Mouse (Mus musculus): ENCODE data around the gene Ckap2l. TPM values are rescaled to one million over a fixed set of nuclear protein-coding genes. Genes with fewer than 3 reads are reported as not detected.
A peak's percentile ranks its signal among the peaks of the same experiment; 100 is the strongest.

Gene Ckap2l
- under 1 TPM; 0.19 to 0.78 (median 0.33) TPM for total RNA-seq (2022)

DNA sequence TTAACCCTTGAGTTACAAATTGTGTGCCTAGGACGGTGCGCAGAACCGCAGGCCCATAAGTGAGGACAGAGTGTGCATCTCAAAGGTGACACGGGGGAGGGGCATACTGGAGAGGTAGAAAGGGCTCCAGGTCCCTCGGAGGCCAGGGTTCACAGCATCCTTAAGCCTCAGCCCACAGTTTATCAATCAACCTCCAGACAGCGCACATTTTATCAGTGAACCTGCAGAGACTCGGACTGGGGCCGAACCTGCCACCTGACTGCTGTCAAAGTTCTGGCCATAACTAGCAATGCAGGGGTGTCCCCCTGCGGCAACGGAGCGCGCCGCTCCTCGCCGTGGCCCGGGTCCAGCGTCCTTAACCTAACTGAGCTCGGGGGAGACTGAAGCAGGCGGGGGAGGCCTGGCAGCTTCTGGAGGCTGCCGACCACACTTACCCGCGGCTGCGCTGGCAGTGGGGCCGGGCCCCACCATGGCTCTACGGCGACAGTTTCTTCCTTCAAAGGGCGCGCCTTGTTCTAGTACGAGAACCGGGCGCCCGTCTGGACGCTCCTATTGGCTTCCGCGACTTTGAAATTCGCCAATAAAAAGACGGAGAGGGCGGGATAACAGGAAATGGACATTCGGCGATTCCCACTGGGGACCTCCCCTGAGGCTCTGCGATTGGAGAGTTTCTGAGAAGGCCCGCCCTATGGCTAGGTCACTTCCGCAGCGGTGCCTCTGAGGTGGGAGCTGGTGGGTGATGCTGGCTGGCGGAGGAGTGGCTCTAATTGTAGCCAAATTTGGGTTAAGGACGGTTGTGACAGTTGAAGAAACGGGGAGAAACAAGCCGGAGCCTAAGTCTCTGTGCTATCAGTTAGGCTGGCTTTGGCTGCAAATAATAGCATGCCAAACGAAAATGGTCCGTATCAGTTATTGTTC is at the start of gene Ckap2l:
TSS of gene Ckap2l (minus strand) at position 542 of the 918 bp plus-strand sequence.
- peak; percentile 99 for DNase-seq (ENCODE audit: low spot score)

DNA sequence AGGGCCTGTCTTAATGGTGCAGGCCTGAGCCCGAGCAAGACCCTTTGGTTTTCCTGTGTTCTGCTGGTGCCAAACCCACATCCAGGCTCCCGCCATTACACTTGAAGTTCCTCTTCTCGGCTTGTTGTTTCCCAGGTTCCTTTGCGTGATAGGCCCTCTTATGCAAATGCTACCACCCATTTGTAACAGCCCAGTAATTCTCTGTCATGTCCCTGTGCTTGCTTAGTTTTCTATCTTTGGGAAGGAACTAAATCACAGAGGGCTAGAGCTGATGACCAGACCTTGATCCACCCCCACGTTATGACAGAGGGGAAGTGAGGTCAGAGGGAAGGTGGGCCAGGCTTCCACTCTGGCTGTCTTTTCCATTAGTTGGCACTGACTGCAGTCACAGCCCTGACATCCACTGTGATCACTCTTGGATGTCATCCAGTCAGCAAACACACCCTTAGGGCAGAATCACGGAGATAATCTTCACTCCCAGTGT is 41.2 kb upstream of the Ckap2l start:
- peak; percentile 29 for DNase-seq (ENCODE audit: low spot score)

DNA sequence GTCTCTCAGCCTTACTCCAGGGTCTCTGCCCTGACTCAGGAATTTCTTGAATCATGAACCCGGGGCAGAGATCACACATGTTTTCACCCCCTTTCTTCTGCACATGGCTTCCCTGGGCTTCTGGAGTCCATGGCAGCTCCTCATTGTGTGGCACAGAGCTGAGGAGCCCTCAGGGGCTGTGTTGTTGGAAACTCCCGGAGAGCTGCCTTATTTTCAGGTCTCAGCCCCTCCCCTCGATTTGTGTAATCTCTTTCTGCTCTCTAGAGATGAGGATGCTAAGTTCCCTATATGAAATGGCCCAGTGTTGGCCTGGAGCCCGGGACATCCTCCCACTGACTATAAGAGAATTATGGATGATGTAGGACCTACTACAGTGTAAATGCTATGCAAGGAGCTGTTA is 36.5 kb upstream of the Ckap2l start:
- DNase-seq (ENCODE audit: low spot score), result no peak

DNA sequence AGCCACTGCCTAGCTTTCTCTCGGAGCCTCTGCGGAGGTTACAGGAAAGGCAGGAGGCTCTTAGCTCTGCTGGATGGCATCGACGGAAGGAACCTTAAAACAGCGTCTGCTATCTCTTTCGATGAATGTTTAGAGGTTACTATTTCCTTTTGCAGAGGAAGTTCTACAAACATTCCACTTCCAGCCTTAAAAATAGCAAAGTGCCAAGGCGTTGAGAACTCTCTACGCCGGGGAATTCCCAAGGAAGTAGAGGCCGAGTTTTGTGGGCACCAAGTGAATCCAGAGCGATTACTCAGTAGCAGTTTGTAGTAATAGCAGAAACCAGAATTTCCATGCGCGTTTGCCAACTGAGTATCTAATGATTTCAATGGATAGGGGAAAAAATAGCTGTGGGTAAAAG is 33.5 kb upstream of the Ckap2l start:
- DNase-seq (ENCODE audit: low spot score), result no peak

DNA sequence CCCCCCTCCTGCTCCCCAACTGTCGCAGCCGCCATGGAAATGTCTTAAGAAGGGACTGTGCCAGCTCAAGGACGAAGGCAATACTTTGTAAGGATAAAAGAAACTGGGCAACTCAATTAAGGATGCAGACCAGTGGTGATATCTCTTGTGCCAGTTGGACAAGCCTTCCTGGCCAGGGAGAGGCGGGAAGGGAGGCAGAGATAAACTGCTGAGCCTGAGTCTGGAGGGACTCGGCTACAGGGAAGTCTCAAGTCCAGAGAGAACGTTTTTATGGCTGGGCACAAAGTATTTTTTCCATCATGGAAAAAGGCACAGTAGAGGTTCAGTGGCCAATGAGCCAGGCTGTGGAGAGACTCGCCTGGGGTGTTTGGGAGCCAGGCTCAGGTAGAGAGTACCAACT is 33.0 kb upstream of the Ckap2l start:
- no peak for DNase-seq (ENCODE audit: low spot score)

DNA sequence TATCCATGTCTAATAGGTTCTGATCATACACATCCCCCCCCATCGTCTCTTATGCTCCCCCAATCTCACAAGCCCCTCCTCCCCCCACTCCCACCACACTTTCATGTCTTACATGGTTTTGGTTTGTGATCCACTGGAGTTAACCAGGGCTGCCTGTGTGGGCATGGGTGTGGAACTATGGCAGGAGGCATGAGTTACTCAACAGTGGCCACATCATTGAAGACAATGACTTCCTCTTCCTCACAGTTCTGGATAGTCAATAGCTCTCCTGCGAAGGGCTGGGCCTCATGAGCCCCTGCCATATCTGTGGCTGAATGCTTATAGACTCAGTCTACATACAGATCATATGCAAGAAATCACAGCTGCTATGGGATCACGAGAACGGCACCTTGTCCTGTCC is 31.2 kb upstream of the Ckap2l start:
- no peak for DNase-seq (ENCODE audit: low spot score)

DNA sequence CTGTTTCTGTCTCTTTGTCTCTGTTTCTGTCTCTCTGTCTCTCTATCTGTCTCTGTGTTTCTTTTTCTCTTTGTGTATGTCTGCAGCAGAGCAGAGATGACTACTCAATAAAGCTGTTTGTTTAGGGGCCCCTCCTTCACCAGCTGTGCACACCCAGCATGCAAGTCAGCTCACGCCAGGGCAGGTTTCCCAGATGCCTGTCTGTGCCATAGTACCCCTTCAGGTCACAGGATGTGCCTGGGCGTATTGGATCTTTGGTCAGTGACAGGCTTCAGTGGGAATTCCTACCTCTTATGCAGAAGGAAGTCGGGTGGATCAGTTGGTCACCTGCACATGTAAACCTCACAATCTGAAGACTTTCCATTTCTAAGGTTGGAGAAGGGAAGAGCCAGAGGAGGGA is 27.2 kb upstream of the Ckap2l start:
- no peak for DNase-seq (ENCODE audit: low spot score)

DNA sequence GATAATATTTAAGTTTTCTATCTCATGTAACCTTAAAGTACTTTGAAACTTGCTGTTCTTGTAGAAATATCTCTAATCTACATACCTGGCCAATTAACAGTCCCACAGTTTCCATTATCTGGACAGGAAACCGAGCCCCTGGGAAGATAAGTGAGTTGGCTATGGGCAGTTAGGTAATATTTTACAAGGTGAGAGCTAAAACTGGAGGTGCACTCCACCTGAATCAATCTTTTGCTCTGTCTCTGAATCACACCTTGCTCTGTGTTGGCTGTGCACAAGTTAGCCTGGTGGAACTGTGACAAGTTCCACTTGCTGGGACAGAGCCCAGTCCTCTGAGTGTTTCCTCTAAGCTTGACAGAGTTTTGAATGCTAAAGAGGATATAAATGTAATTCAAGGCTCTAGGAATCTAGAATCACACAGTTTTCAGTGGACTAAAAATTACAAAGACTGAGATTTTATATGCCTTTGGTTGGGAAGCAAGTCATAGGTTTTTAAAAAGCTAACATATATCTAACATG is 25.2 kb upstream of the Ckap2l start:
- DNase-seq (ENCODE audit: low spot score), result no peak

DNA sequence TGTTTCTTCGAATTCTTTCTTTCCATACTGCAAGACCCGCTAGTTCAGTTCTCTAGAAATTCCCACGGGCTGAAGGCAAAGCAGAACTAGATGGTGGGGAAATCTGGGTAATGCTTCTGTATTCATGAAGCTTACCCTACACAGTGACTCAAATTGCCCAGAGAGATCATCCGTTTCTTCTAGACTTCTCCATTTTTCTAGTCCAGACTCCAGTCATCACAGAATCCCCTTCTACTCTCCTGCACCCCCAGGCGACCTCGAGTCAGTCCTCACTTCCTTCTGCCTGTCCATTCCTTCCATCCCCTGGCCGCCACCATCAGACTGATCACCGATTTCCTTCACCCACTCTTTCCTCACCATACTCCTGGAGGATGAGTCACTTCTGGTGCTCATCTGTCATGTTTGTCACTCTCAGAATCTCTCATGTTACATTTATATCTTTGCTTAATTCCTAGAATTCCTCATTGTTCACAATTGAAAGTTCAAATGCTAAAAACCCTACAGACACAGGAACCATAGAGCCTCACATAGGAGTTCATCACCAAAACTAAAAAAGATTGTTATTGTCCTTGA is 23.1 kb upstream of the Ckap2l start:
- no peak for DNase-seq (ENCODE audit: low spot score)

DNA sequence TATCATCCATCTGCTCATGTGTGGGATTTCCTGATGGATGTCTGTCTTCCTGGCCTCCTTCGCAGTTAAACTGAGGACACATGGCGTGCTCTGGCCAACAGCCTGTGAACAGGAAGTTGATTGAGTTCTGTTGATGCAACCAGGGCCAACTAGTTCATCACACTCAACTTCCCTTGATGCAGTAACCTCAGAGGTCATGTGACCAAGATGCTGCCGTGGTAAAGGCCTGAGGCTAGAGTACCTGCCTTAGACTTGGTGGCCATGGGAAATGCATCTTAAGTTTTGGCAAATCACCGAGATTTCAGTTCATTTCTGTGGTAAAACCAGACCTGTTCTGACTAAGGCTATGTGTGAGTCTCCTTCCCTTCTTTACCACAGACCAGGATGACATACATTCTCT is 18.8 kb upstream of the Ckap2l start:
- no peak for DNase-seq (ENCODE audit: low spot score)

DNA sequence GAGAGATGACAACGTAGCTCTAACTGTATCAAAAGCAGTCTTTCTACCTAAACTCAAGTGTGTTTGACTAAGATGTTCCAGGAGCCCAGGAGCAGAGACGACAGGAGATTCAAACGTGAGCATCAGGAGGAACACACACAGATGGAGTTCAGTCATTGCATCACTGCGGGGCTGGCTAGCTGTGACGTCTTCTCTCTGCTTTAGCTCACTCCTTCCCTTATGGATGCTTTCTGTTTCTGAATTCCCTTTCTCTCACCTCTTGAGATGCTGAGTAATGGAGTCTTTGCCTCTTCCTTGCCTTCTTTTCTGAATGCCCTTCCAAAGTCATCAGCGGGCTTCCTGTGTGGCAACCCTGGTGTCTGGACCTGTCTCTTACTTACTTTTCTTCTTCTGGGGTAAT is 17.9 kb upstream of the Ckap2l start:
- DNase-seq (ENCODE audit: low spot score), result no peak

DNA sequence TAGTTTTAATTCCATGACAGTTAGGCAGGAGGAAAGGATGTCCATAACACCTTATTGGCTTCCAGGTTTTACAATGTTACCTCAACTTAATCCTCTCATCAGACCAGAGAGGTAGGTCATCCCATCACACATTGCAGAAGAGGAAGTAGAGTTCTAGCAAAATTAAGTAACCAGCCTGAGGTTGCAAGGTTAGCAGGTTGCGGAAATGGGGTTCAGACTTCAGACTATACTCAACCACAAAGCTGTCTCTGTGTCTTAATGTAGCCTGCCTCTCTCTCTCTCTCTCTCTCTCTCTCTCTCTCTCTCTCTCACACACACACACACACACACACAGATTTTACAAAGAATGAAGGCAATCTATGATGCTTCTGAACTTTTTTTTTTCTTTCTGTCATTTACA is 16.9 kb upstream of the Ckap2l start:
- DNase-seq (ENCODE audit: low spot score), result no peak

DNA sequence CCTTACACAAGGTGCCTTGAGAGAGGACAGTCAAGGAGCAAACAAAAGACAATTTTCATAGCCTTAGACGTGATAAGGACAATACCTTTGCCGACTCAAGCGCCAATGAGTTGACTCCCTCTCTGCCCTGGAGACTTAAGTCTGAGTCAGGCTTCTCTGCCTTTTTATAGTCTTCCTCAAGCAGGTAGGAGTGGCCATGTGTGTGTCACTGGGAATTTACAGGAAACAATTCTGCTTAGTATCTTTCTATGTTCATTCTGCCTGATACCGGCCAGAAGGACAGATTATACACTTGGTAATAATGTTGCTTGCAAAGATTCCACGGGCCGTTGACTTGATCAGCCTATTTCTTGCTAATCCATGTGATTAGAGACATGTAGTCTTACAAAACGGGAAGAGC is 12.8 kb upstream of the Ckap2l start, which contains the start of gene Il1a:
TSS of gene Il1a (minus strand) at position 137 of the 400 bp plus-strand sequence.
- DNase-seq (ENCODE audit: low spot score), result no peak

DNA sequence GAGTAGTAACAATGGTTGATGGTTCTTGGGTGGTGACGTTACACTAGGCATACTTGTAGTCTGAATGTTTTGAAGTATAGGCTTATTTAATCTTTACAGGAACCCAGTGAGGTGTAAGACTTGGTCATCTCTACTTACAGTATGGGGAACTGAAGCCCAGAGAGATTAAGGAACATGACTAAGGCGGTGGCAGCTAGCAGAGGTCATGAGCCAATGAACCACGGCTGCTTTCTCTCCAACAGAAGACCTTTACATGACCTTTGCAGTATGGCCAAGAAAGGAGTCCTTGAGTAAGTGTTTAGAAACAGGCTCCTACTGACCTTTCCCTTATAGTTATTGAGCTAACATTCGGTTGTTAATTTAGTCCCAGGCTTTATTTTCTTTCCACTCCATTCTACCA is 9.0 kb upstream of the Ckap2l start:
- no peak for DNase-seq (ENCODE audit: low spot score)

DNA sequence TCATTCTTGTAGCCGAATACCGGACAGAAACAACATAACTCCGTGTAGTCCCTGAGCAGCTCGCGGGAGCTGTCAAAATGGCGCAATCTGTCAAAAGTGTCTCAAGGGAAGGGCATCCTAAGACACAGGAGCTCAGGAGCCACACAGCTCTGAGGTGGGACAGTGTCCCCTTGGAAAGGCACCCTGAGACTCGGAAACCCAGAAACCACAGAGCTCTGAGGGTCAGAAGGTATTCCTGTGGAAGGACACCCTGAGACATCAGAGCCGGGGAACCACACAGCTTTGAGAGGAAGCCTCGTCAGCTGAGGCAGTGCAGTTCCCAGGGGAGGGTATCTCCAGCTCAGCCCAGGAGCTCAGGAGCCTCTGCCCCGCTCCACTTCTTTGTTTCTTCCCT is 574 bp upstream of the Ckap2l start:
- DNase-seq (ENCODE audit: low spot score), result peak; percentile 35

DNA sequence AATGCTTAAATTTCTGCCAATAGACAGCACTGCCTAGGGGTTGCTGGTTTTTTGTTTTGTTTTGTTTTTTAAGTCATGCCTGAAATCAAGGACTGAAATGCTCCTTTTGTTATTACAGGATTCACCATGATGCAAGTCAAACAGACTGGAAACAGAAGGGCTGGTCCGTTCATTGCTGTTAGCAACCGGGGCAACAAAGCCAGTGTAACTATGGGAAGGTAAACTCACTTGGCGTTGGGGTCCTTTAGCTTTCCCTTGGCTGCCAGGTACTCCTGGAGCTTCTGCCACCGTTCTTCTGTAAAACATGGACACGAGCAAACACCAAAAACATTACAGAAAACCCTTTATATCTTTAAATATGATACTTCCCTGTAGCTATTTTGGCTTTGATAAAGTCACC is 926 bp downstream of the Ckap2l start:
- DNase-seq (ENCODE audit: low spot score), result no peak

DNA sequence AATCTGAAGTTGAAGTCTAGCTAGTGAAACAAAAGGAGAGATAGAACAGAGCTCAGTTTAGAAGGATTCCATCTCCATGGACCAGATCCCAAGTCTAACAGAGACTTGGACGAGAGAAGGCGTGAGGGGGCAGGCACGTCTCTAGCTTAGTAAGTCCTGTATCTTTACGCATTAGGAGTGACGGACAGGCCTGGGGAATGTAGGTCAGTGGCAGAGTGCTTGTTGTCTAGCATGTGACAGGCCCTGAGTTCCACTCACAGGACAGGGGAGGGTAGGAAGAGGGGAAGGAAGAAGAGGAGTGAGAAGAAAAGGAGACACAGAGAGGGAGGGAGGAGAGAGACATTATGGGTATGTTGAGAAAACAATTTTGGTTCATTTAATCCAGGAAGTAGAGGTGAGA is 1.9 kb downstream of the Ckap2l start:
- DNase-seq (ENCODE audit: low spot score), result no peak

DNA sequence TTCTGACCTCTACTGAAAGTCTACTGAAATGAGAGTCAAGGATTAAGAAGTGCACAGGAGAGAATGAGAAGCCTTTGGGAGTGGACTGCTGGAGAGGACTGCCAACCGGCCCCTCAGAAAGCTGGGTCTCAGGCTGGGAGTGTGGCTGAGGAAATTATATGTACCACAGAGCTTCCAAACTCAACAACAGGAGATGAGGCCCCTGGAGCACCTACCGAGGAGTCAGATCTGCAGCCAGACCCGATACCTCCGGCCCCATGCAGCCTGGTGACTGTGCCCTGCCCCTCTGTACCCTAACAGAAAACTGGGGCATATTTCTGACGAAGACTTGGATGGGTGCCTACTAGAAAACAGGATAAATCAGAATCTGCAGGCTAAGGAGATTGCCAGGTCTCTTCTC is 23.2 kb downstream of the Ckap2l start:
- DNase-seq (ENCODE audit: low spot score), result no peak

DNA sequence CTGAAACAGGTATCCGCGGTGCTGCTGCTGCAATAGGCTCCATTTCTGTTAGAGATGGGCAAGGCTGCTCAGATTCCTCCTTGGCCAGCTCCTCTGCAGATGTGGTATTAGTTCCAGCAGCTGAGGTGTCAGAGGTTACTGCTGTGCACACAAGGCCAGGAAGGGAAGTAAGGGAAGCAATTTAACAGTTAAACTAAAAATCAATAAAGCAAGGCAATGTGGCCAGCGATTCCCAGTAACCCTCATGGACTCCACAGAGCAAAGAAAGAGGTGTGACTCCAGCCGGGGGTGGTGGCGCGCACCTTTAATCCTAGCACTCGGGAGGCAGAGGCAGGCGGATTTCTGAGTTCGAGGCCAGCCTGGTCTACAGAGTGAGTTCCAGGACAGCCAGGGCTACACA is 26.4 kb downstream of the Ckap2l start:
- no peak for DNase-seq (ENCODE audit: low spot score)

DNA sequence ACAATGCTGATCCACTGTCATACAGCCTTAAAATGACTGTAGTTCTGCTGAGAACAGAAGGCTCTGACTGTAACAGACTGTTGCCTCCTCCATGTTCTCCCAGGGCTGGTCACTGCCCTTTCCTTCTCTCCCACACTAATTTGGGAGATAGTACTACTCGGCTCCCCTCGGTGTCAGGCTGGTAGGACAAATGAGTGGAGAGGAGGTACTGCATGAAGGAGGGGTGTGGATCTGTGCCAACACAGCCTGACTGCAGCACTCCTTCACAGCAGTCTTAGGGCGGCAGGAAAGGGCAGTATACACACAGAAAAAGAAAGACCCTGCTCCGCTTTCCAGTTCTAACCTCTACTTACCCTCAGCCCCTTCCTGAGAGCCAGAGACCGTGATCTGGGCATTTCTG is 27.0 kb downstream of the Ckap2l start:
- no peak for DNase-seq (ENCODE audit: low spot score)

DNA sequence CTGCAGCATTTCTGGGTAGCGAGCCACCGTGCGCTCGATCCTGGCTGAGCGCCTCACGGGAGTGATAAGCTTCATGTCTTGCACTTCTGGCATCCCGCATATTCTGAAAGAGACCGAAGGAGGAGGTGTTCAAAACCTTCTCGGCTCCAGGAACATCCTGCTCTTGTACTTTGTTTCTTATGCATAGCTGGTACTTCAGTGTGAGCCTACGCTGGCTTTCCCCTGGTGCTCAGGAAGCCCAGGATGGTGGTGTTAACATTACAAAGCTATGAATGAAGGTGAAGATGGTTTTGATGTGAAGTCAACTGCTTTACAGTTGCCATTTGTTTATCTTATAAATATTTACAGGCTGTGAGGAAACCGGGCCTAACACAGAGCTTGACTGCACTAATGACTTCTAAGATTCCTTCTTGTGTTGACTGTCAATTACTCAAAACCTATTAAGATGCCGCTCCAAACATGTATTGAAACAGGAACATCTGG is 27.8 kb downstream of the Ckap2l start:
- no peak for DNase-seq (ENCODE audit: low spot score)

DNA sequence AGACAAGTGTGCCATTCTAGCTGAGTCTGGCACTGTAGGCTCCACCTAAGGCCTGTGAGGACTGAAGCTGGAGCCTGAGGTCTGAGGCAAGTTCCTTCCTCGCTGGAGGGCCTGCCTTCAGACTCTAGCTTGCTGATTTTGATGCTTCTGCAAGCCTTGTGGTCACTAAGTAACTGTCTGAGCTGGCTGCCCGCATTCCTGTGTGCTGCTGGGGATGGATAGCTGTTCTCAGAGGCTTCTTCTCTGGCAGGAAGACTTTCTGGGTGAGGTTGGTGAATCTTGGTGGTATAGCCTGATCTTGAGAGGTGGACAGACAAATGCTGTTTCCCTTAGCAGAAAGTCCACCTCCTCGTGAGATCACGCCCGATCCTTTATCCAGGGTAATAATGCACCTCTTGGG is 29.3 kb downstream of the Ckap2l start:
- no peak for DNase-seq (ENCODE audit: low spot score)

DNA sequence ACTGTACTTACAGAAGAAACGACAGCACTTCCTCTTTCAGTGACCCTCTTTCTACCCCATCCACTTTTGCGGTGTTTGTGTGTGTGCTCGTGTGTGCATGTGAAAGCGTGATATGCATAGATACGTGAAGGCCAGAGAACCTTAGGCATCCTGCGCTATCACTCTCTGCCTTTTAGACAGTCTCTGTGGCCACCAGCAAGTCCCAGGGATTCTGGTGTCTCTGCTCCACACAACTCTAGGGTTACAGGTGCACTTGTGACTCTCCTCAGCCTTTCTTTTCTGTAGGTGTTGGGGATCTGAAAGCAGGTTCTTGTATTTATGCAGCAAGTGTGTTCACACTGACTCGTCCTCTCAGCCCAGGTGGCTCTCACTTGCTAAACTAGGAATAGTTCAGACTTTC is 31.7 kb downstream of the Ckap2l start:
- no peak for DNase-seq (ENCODE audit: low spot score)
